Mouse (Mus musculus) MEL (cell line): ENCODE results near the gene Slc4a3.

ENCODE experiments used
- CTCF ChIP-seq, 3 experiments: IDR thresholded peaks in 2 of 3; conservative IDR thresholded peaks in 1 of 3; 2 replicates each; pipeline ENCODE4 v1.5.1; 2011 to 2012; ENCODE audit warnings: low read length in 3 of 3, low read depth in 2 of 3, mild to moderate bottlenecking in 2 of 3, improper control_type of control experiment in 1 of 3, inconsistent platforms in 1 of 3, mixed read lengths in 1 of 3, moderate library complexity in 1 of 3; ENCODE audit not compliant: control insufficient read depth in 1 of 3, insufficient read depth in 1 of 3, poor library complexity in 1 of 3, severe bottlenecking in 1 of 3
- MAX ChIP-seq: IDR thresholded peaks from 2 replicates; pipeline ENCODE4 v1.6.1; 2011; ENCODE audit warnings: low read length, improper control_type of control experiment
- POLR2A ChIP-seq, 2 experiments: IDR thresholded peaks; 2 replicates each; pipeline ENCODE4 v1.6.1; 2011 to 2012; ENCODE audit warnings: low read length in 2 of 2, mild to moderate bottlenecking in 2 of 2, control low read depth in 1 of 2, improper control_type of control experiment in 1 of 2, low read depth in 1 of 2, moderate library complexity in 1 of 2; ENCODE audit not compliant: control insufficient read depth in 1 of 2, insufficient read depth in 1 of 2, poor library complexity in 1 of 2
- TCF12 ChIP-seq: IDR thresholded peaks from 2 replicates; pipeline ENCODE4 v1.6.1; 2014; ENCODE audit warnings: low read depth, mild to moderate bottlenecking, inconsistent platforms, low read length, improper control_type of control experiment, moderate library complexity
- USF2 ChIP-seq, 2 experiments: IDR thresholded peaks; 2 replicates each; pipeline ENCODE4 v1.6.1; 2011 to 2012; ENCODE audit warnings: improper control_type of control experiment in 2 of 2, low read length in 2 of 2, borderline replicate concordance in 1 of 2, inconsistent platforms in 1 of 2, low read depth in 1 of 2, mild to moderate bottlenecking in 1 of 2; ENCODE audit not compliant: insufficient read depth in 1 of 2

DNA sequence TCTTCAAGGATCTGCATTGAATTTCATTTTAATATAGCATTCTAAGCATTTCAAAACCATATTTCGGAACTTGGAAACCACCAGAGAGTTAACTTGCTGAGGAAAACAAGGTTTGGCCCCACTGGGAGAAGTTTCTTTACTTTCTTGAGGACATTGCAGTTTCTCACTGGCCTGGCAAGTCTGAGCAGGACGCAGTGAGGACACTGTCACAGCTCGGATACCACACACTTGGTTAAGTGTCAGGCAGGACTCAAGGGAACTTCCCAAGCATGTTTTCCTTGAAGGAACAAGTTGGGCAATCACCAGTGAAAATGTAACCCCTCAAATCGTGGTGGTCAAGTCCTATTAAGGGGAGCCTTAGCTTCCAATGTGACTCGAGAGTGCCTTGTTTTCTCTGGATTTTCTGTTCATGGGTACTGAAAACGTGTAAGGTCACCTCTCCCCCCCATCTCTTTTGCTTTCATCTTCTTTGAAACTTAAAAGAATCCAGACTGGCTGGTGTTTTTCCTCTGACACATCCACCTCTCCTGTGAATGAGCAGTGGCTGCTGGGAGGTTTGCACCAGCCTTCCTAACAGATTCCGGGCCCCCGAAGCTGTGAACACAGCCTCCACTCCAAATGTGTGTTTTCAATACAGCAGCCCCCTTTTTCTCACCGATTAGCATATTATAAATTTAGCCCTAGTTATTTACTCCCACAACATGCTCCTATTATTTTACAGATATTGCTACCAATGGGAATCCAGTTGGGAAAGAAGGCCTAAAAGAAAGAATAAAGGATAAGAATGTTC is 41.6 kb upstream of the Slc4a3 start:
- no peak for TF ChIP-seq TCF12
- TF ChIP-seq CTCF (IDR thresholded peaks at IDR 0.05 in 2 of 3, conservative IDR thresholded peaks at IDR 0.05 in 1 of 3; ENCODE audit: control insufficient read depth in 1 of 3, insufficient read depth in 1 of 3, low read depth in 2 of 3, low read length in 3 of 3, poor library complexity in 1 of 3, severe bottlenecking in 1 of 3) = no peak
- TF ChIP-seq MAX = no peak
- no peak for TF ChIP-seq USF2 (IDR thresholded peaks at IDR 0.05; ENCODE audit: borderline replicate concordance in 1 of 2, insufficient read depth in 1 of 2, low read depth in 1 of 2, low read length in 2 of 2)
- TF ChIP-seq POLR2A (IDR thresholded peaks at IDR 0.05; ENCODE audit: control insufficient read depth in 1 of 2, insufficient read depth in 1 of 2, low read depth in 1 of 2, low read length in 2 of 2, poor library complexity in 1 of 2) = no peak
